In the genomic region with DNA sequence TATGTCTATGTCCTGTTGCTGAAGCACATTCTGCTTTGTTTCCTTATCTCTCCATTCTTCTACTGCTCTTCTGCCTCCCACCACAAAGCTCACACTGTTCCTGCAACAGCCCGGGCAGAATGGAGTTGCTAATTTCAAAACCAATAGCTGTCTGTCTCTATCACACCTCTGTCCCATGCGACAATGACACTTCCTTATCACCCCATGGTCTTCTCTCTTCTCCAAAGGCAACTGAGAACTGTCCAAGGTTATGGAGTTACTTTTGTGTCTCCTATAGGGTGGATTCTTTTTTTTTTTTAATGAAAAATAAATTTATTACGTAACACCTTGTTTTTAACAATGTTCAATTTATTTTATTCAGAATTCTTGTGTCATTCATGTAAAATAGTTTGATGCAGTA, we compare ENCODE assay signal across 24 mouse cellular contexts. TPM values are rescaled to one million over a fixed set of nuclear protein-coding genes. Genes with fewer than 3 reads are reported as not detected.
A peak's percentile ranks its signal among the peaks of the same experiment; 100 is the strongest.
DNase-seq lines count a peak whose midpoint lies in the region; ATAC-seq and TF ChIP-seq lines count a peak whose summit lies in the region.
"Had no signal": no experiment of that assay in that cellular context is flagged by ENCODE, and none has a peak within 500 bp of the region (broad histone marks: within the 10 kb centered on the region; RNA-seq: fewer than 3 reads in every experiment).

No protein-coding gene starts in this region.

- 81% methylated on average over 3 of the region's 3 CpGs for WGBS in forebrain, embryonic 12.5 days
- 86% methylated on average over 3 of the region's 3 CpGs for WGBS in forebrain, embryonic 14.5 days
- 77% methylated on average over 3 of the region's 3 CpGs for WGBS in hindbrain, embryonic 13.5 days
- 80% methylated on average over 3 of the region's 3 CpGs for WGBS in hindbrain, embryonic 11.5 days

- no peak for TF ChIP-seq CTCF in MEL (IDR thresholded peaks at IDR 0.05 in 2 of 3, conservative IDR thresholded peaks at IDR 0.05 in 1 of 3; ENCODE audit: control insufficient read depth in 1 of 3, insufficient read depth in 1 of 3, low read depth in 2 of 3, low read length in 3 of 3, poor library complexity in 1 of 3, severe bottlenecking in 1 of 3)

- no peak for ATAC-seq in forebrain, embryonic 12.5 days (ENCODE audit: low FRiP score)
- no peak for ATAC-seq in forebrain, embryonic 14.5 days
- ATAC-seq in hindbrain, embryonic 13.5 days (ENCODE audit: low FRiP score): no peak
- ATAC-seq in hindbrain, embryonic 11.5 days (ENCODE audit: low FRiP score): no peak
- ATAC-seq in megakaryocyte progenitor cell, adult 5-6 weeks (replicated peaks; ENCODE audit: poor library complexity): peak; percentile 5; the same call in 1 of the 2 replicates
- ATAC-seq: inflammation-experienced regulatory T-cells, adult 6 months had no signal

- TF ChIP-seq RAD21 in MEL (IDR thresholded peaks at IDR 0.05; ENCODE audit: low read depth, low read length): no peak

- TF ChIP-seq EP300 in MEL (IDR thresholded peaks at IDR 0.05; ENCODE audit: low read depth in 1 of 2, low read length in 2 of 2): no peak

- no peak for TF ChIP-seq POLR2A in MEL (IDR thresholded peaks at IDR 0.05; ENCODE audit: control insufficient read depth in 1 of 2, insufficient read depth in 1 of 2, low read depth in 1 of 2, low read length in 2 of 2, poor library complexity in 1 of 2)

- H3K36me3 ChIP-seq in forebrain, embryonic 12.5 days (replicated peaks): no peaks in the 10 kb centered on the region
- peaks cover 2% of the 10 kb centered on the region; the same call in 1 of the 2 replicates for H3K36me3 ChIP-seq in forebrain, embryonic 14.5 days (ENCODE audit: control insufficient read depth, insufficient read depth, low read length)
- H3K36me3 ChIP-seq in hindbrain, embryonic 13.5 days: no peaks in the 10 kb centered on the region
- H3K36me3 ChIP-seq in hindbrain, embryonic 11.5 days (ENCODE audit: control insufficient read depth, insufficient read depth, low read length): no peaks in the 10 kb centered on the region
- H3K36me3 ChIP-seq in MEL (ENCODE audit: control insufficient read depth in 1 of 2, insufficient read depth in 2 of 2, low read length in 2 of 2): peaks cover 0 to 11% of the 10 kb centered on the region in 2 experiments; a peak in 2 of 4 replicates
- H3K36me3 ChIP-seq: embryonic facial prominence, embryonic 15.5 days; limb, embryonic 12.5 days; liver, embryonic 13.5 days; neural tube, embryonic 12.5 days; stomach, embryonic 15.5 days had no signal

- DNase-seq in forebrain, embryonic 14.5 days (ENCODE audit: low spot score): no peak
- DNase-seq in hindbrain, embryonic 11.5 days (ENCODE audit: low spot score): no peak
- peak; percentile 56 for DNase-seq in MEL (ENCODE audit: low read depth, low spot score)
- no peak for DNase-seq in lung, adult 18-20 months
- no peak for DNase-seq in ovary, adult 18-20 months (ENCODE audit: low spot score)
- DNase-seq: adrenal gland, postnatal 25 days; cerebellum, adult 11-12 months; cerebellum, postnatal 25 days; gastrocnemius, postnatal 36 days; heart, postnatal 10 days; kidney, adult 9 months; kidney, postnatal 25 days; liver, embryonic 13.5 days; right cerebral cortex, postnatal 25 days; thymus, adult 2 months had no signal

- 0 out of 2 replicates have a peak overlapping the region, but pooled peaks have one; percentile 25 for H3K27ac ChIP-seq in forebrain, embryonic 12.5 days
- no peak overlapping the region for H3K27ac ChIP-seq in forebrain, embryonic 14.5 days (ENCODE audit: low read depth, low read length)
- peak overlapping the region; percentile 99; the same call in 1 of the 2 replicates for H3K27ac ChIP-seq in hindbrain, embryonic 13.5 days
- no peak overlapping the region for H3K27ac ChIP-seq in hindbrain, embryonic 11.5 days (ENCODE audit: low read depth, low read length)
- no peak overlapping the region for H3K27ac ChIP-seq in MEL (ENCODE audit: control insufficient read depth, low read depth, low read length)
- H3K27ac ChIP-seq: embryonic facial prominence, embryonic 15.5 days; liver, embryonic 13.5 days; macrophage; neural tube, embryonic 12.5 days; stomach, embryonic 15.5 days had no signal

- peaks cover 5% of the 10 kb centered on the region; the same call in 1 of the 2 replicates for H3K79me2 ChIP-seq in MEL (ENCODE audit: control insufficient read depth, insufficient read depth, low read length, poor library complexity)

- H3K27me3 ChIP-seq in forebrain, embryonic 12.5 days: no peaks in the 10 kb centered on the region
- H3K27me3 ChIP-seq in forebrain, embryonic 14.5 days (replicated peaks; ENCODE audit: control insufficient read depth, insufficient read depth, low read length): no peaks in the 10 kb centered on the region
- H3K27me3 ChIP-seq in hindbrain, embryonic 13.5 days: no peaks in the 10 kb centered on the region
- H3K27me3 ChIP-seq in hindbrain, embryonic 11.5 days (ENCODE audit: control insufficient read depth, insufficient read depth, low read length): no peaks in the 10 kb centered on the region
- H3K27me3 ChIP-seq in MEL (ENCODE audit: control insufficient read depth in 1 of 2, insufficient read depth in 2 of 2, low read length in 2 of 2): no peaks in the 10 kb centered on the region; a peak in 1 of 4 replicates
- H3K27me3 ChIP-seq: embryonic facial prominence, embryonic 15.5 days; limb, embryonic 12.5 days; liver, embryonic 13.5 days; neural tube, embryonic 12.5 days; stomach, embryonic 15.5 days had no signal

- no peak overlapping the region for H3K9ac ChIP-seq in forebrain, embryonic 12.5 days
- H3K9ac ChIP-seq in forebrain, embryonic 14.5 days (ENCODE audit: low read length): no peak overlapping the region
- H3K9ac ChIP-seq in hindbrain, embryonic 13.5 days: no peak overlapping the region
- no peak overlapping the region for H3K9ac ChIP-seq in hindbrain, embryonic 11.5 days (ENCODE audit: low read depth, low read length)
- H3K9ac ChIP-seq in MEL (ENCODE audit: control insufficient read depth, low read depth, low read length, poor library complexity, severe bottlenecking): no peak overlapping the region
- H3K9ac ChIP-seq: embryonic facial prominence, embryonic 15.5 days; limb, embryonic 12.5 days; liver, embryonic 13.5 days; neural tube, embryonic 12.5 days; stomach, embryonic 15.5 days had no signal

- H3K4me1 ChIP-seq in forebrain, embryonic 12.5 days: peaks cover 26% of the 10 kb centered on the region
- peaks cover 19% of the 10 kb centered on the region for H3K4me1 ChIP-seq in forebrain, embryonic 14.5 days (ENCODE audit: control insufficient read depth, insufficient read depth, low read length)
- peaks cover 23% of the 10 kb centered on the region for H3K4me1 ChIP-seq in hindbrain, embryonic 13.5 days (replicated peaks)
- H3K4me1 ChIP-seq in hindbrain, embryonic 11.5 days (replicated peaks; ENCODE audit: control insufficient read depth, insufficient read depth, low read length): no peaks in the 10 kb centered on the region
- peaks cover 6 to 11% of the 10 kb centered on the region in 2 experiments for H3K4me1 ChIP-seq in MEL (ENCODE audit: control insufficient read depth in 1 of 2, insufficient read depth in 2 of 2, low read length in 2 of 2)
- H3K4me1 ChIP-seq: stomach, embryonic 15.5 days had no signal

- no peak overlapping the region for H3K4me2 ChIP-seq in forebrain, embryonic 12.5 days
- no peak overlapping the region for H3K4me2 ChIP-seq in forebrain, embryonic 14.5 days (ENCODE audit: low read length)
- H3K4me2 ChIP-seq in hindbrain, embryonic 13.5 days: no peak overlapping the region
- H3K4me2 ChIP-seq in hindbrain, embryonic 11.5 days (replicated peaks; ENCODE audit: low read depth, low read length): no peak overlapping the region
- H3K4me2 ChIP-seq: embryonic facial prominence, embryonic 15.5 days; limb, embryonic 12.5 days; liver, embryonic 13.5 days; neural tube, embryonic 12.5 days; stomach, embryonic 15.5 days had no signal

- no peak overlapping the region for H3K4me3 ChIP-seq in forebrain, embryonic 12.5 days (replicated peaks)
- H3K4me3 ChIP-seq in forebrain, embryonic 14.5 days (ENCODE audit: low read depth, low read length): no peak overlapping the region
- no peak overlapping the region for H3K4me3 ChIP-seq in hindbrain, embryonic 13.5 days
- no peak overlapping the region for H3K4me3 ChIP-seq in hindbrain, embryonic 11.5 days (ENCODE audit: low read depth, low read length)
- no peak overlapping the region for H3K4me3 ChIP-seq in MEL (ENCODE audit: control insufficient read depth in 1 of 2, insufficient read depth in 1 of 2, low read depth in 2 of 2, low read length in 2 of 2)
- H3K4me3 ChIP-seq: embryonic facial prominence, embryonic 15.5 days; limb, embryonic 12.5 days; liver, embryonic 13.5 days; neural tube, embryonic 12.5 days; stomach, embryonic 15.5 days had no signal

- H3K9me3 ChIP-seq in forebrain, embryonic 12.5 days: no peaks in the 10 kb centered on the region
- no peaks in the 10 kb centered on the region for H3K9me3 ChIP-seq in forebrain, embryonic 14.5 days (replicated peaks; ENCODE audit: control insufficient read depth, low read length)
- H3K9me3 ChIP-seq in hindbrain, embryonic 13.5 days: no peaks in the 10 kb centered on the region
- no peaks in the 10 kb centered on the region for H3K9me3 ChIP-seq in hindbrain, embryonic 11.5 days (ENCODE audit: control insufficient read depth, low read length)
- H3K9me3 ChIP-seq in MEL (replicated peaks; ENCODE audit: insufficient read depth, low read length): no peaks in the 10 kb centered on the region
- H3K9me3 ChIP-seq: embryonic facial prominence, embryonic 15.5 days; limb, embryonic 12.5 days; liver, embryonic 13.5 days; neural tube, embryonic 12.5 days; stomach, embryonic 15.5 days had no signal

TF ChIP-seq in MEL, 35 proteins besides CTCF, POLR2A, EP300 and RAD21 (continues in another document):
- TF ChIP-seq JUND (IDR thresholded peaks at IDR 0.05; ENCODE audit: low read depth, low read length): no peak
- TF ChIP-seq ZC3H11A (IDR thresholded peaks at IDR 0.05; ENCODE audit: low read depth, low read length): no peak
- TF ChIP-seq ZNF384 (IDR thresholded peaks at IDR 0.05; ENCODE audit: low read depth, low read length): peak; percentile 45
- peak; percentile 52; the same call in 1 of the 2 replicates for TF ChIP-seq GATA1 (IDR thresholded peaks at IDR 0.05; ENCODE audit: low read depth, low read length)
- no peak for TF ChIP-seq RCOR1 (IDR thresholded peaks at IDR 0.05; ENCODE audit: low read depth, low read length)
- TF ChIP-seq MYC (IDR thresholded peaks at IDR 0.05; ENCODE audit: low read depth, low read length): no peak

RNA-seq across cellular contexts. Expression of a gene that starts 1.8 kb away (rescaled TPM):
- polyA plus RNA-seq in forebrain, embryonic 12.5 days (2016; fragmentation: Nextera tagmentation; extraction: Ambion mirVana): 72.0 and 74.0 TPM in 2 replicates
- 70.2 and 84.2 TPM in 2 replicates for polyA plus RNA-seq in forebrain, embryonic 14.5 days (2014; fragmentation: Nextera tagmentation; extraction: Ambion mirVana)
- 90.4 and 92.1 TPM in 2 replicates for polyA plus RNA-seq in hindbrain, embryonic 13.5 days (2015; fragmentation: Nextera tagmentation; extraction: Ambion mirVana)
- polyA plus RNA-seq in hindbrain, embryonic 11.5 days (2014; fragmentation: Nextera tagmentation; extraction: Ambion mirVana): 49.8 and 50.6 TPM in 2 replicates
- total RNA-seq in MEL (2012; rRNA removed): 9.4 and 9.5 TPM in 2 replicates
- polyA plus RNA-seq in MEL (2012; ENCODE audit: insufficient read depth in 1 of 2, insufficient read length in 2 of 2, low read depth in 1 of 2, low replicate concordance in 2 of 2, missing spikeins in 1 of 2): 1 to 10 TPM in 1 of 2 experiments, not detected in 1; 8.3 TPM
- total RNA-seq in megakaryocyte progenitor cell, adult 5-6 weeks (2015): 143 and 145 TPM in 2 replicates
- 167 and 171 TPM in 2 replicates for total RNA-seq in megakaryocyte progenitor cell, adult 5-6 weeks (2017)

Comparison
In these comparisons a context has a peak if more than half of its experiments do, and no peak if none do; other contexts are left out.
1. H3K27ac ChIP-seq: peak in forebrain, embryonic 12.5 days (single experiment) and hindbrain, embryonic 13.5 days (single experiment); none in forebrain, embryonic 14.5 days (single experiment), hindbrain, embryonic 11.5 days (single experiment) and MEL (single experiment).